Mouse (Mus musculus): ENCODE measurements around the gene Znrf2.

- no peak for TF ChIP-seq CTCF (IDR thresholded peaks at IDR 0.05; ENCODE audit: low read depth, low read length)
- TF ChIP-seq POLR2A (IDR thresholded peaks at IDR 0.05; ENCODE audit: insufficient read depth, low read length) = no peak
- no peak for TF ChIP-seq EP300 (IDR thresholded peaks at IDR 0.05; ENCODE audit: insufficient read depth, low read depth, low read length)
Observed at GRCm38 (mm10) chr6:54926899-54927298, 110.2 kb downstream of the Znrf2 start.
